Mouse (Mus musculus) limb, embryonic 14.5 days (tissue): ENCODE results near the gene Slk. TPM values are rescaled to one million over a fixed set of nuclear protein-coding genes. Genes with fewer than 3 reads are reported as not detected.

Experiments
- ATAC-seq: fragments of 200-750 bp; cut with Nextera tagmentation; 2 replicates; pipeline ENCODE4 v1.8.0; 2017; ENCODE audit warnings: low read depth, moderate number of reproducible peaks, moderate TSS enrichment; ENCODE audit not compliant: low FRiP score
- DNase-seq: peaks from one replicate; pipeline ENCODE4 v3.0.0-alpha.2; 2015; ENCODE audit warnings: low spot score
- H3K27ac ChIP-seq: fragments of 300-500 bp; sonication (generic); replicated peaks from 2 replicates; pipeline ENCODE4 v1.5.1; 2014; ENCODE audit warnings: low read depth, mild to moderate bottlenecking, low read length, moderate library complexity, mixed read lengths
- H3K27me3 ChIP-seq: fragments of 300-500 bp; sonication (generic); 2 replicates; pipeline ENCODE4 v1.6.1; 2014; ENCODE audit warnings: low read length, mixed read lengths; ENCODE audit not compliant: control insufficient read depth, insufficient read depth
- H3K36me3 ChIP-seq: fragments of 300-500 bp; sonication (generic); 2 replicates; pipeline ENCODE4 v1.6.1; 2014; ENCODE audit warnings: mild to moderate bottlenecking, low read length, moderate library complexity, mixed read lengths; ENCODE audit not compliant: control insufficient read depth, insufficient read depth
- H3K4me1 ChIP-seq: fragments of 300-500 bp; sonication (generic); 2 replicates; pipeline ENCODE4 v1.6.1; 2014; ENCODE audit warnings: antibody characterized with exemption, low read length, mixed read lengths; ENCODE audit not compliant: control insufficient read depth, insufficient read depth
- H3K4me2 ChIP-seq: fragments of 300-500 bp; sonication (generic); replicated peaks from 2 replicates; pipeline ENCODE4 v1.6.1; 2014; ENCODE audit warnings: low read depth, mild to moderate bottlenecking, low read length, moderate library complexity; ENCODE audit not compliant: severe bottlenecking
- H3K4me3 ChIP-seq: fragments of 300-500 bp; sonication (generic); replicated peaks from 2 replicates; pipeline ENCODE4 v1.5.1; 2014; ENCODE audit warnings: low read length
- H3K9ac ChIP-seq: fragments of 300-500 bp; sonication (generic); 2 replicates; pipeline ENCODE4 v1.6.1; 2014; ENCODE audit warnings: mild to moderate bottlenecking, low read depth, low read length, moderate library complexity; ENCODE audit not compliant: severe bottlenecking
- H3K9me3 ChIP-seq: fragments of 300-500 bp; sonication (generic); 2 replicates; pipeline ENCODE4 v1.6.1; 2016; ENCODE audit warnings: low read length; ENCODE audit not compliant: control insufficient read depth
- POLR2A ChIP-seq: fragments of 200-500 bp; IDR thresholded peaks from 2 replicates; pipeline ENCODE4 v1.8.0; 2012; ENCODE audit warnings: inconsistent platforms, mild to moderate bottlenecking, moderate library complexity, borderline replicate concordance; ENCODE audit not compliant: insufficient read depth, insufficient read length; ENCODE audit errors: extremely low read depth
- WGBS: fragments of 180-500 bp; shearing (Covaris S2); extraction: QIAGEN DNeasy Blood & Tissue Kit; methylation state at CpG from one replicate; pipeline ENCODE4 v1.1.7; 2014; 5-methylcytosine and 5-hydroxymethylcytosine counted together
- polyA plus RNA-seq, 2 experiments: library from polyadenylated mRNA; depleted of rRNA in 1 of 2; stranded (reverse) in 1 of 2; unstranded in 1 of 2; fragments of >200 nt; fragmentation: Nextera tagmentation in 1 of 2; extraction: Ambion mirVana in 1 of 2; gene quantifications; 2 replicates each; pipeline versions ENCODE4 v1.2.1 to v1.2.3; 2012 to 2014

The Slk gene
- polyA plus RNA-seq, 2 experiments: 19.2 to 40.0 TPM

- H3K9me3 ChIP-seq: no peaks in the 10 kb centered on the region
- DNase-seq: no peak
- TF ChIP-seq POLR2A: no peak
Observed at GRCm38 (mm10) chr19:47635380-47635779, 55.9 kb downstream of the Slk start.

GRCm38 (mm10) chr19:47643910-47644309 lies 64.4 kb downstream of the Slk start:
- Histone ChIP-seq H3K4me1 (no peaks in the 10 kb centered on the region), H3K9ac (no peak overlapping the region), H3K27me3 (no peaks in the 10 kb centered on the region), H3K4me3 (no peak overlapping the region), H3K9me3 (no peaks in the 10 kb centered on the region), H3K27ac (no peak overlapping the region), H3K4me2 (no peak overlapping the region), H3K36me3 (peaks cover 56% of the 10 kb centered on the region)
- TF ChIP-seq POLR2A: no peak
- DNase-seq (no peak), ATAC-seq (no peak)
- 76% methylated on average over 2 of the region's 2 CpGs for WGBS

More at GRCm38 (mm10) chr19:47635380-47635779, 55.9 kb downstream of the Slk start:
- no peak overlapping the region for H3K9ac ChIP-seq
- no peak overlapping the region for H3K4me3 ChIP-seq
- no peaks in the 10 kb centered on the region for H3K4me1 ChIP-seq
- no peak for ATAC-seq
- H3K27ac ChIP-seq: no peak overlapping the region
- no peaks in the 10 kb centered on the region for H3K27me3 ChIP-seq
- no peak overlapping the region for H3K4me2 ChIP-seq
- WGBS: 89% methylated on average over 4 of the region's 4 CpGs
- H3K36me3 ChIP-seq: peaks cover 39% of the 10 kb centered on the region

GRCm38 (mm10) chr19:47645583-47645982 lies 66.1 kb downstream of the Slk start:
- Histone ChIP-seq H3K9ac (no peak overlapping the region), H3K4me2 (no peak overlapping the region), H3K36me3 (peaks cover 40% of the 10 kb centered on the region), H3K9me3 (no peaks in the 10 kb centered on the region), H3K27ac (no peak overlapping the region), H3K27me3 (no peaks in the 10 kb centered on the region), H3K4me3 (no peak overlapping the region), H3K4me1 (no peaks in the 10 kb centered on the region)
- DNase-seq (no peak), ATAC-seq (no peak)
- WGBS: 91% methylated on average over 6 of the region's 6 CpGs
- no peak for TF ChIP-seq POLR2A

- Histone ChIP-seq H3K4me2 (no peak overlapping the region), H3K27ac (no peak overlapping the region), H3K36me3 (peaks cover 30% of the 10 kb centered on the region), H3K4me3 (no peak overlapping the region), H3K4me1 (no peaks in the 10 kb centered on the region), H3K27me3 (no peaks in the 10 kb centered on the region), H3K9ac (no peak overlapping the region), H3K9me3 (no peaks in the 10 kb centered on the region)
- WGBS: 87% methylated on average over 6 of the region's 6 CpGs
- no peak for TF ChIP-seq POLR2A
- ATAC-seq (no peak), DNase-seq (no peak)
Observed at GRCm38 (mm10) chr19:47646508-47647120, 67.1 kb downstream of the Slk start.

GRCm38 (mm10) chr19:47649071-47649470 lies 69.6 kb downstream of the Slk start:
- no peak overlapping the region for H3K27ac ChIP-seq
- H3K4me1 ChIP-seq: no peaks in the 10 kb centered on the region
- 97% methylated on average over 6 of the region's 6 CpGs for WGBS
- H3K27me3 ChIP-seq: no peaks in the 10 kb centered on the region
- ATAC-seq (no peak), DNase-seq (no peak)
- H3K4me2 ChIP-seq: no peak overlapping the region
- no peak overlapping the region for H3K9ac ChIP-seq
- no peaks in the 10 kb centered on the region for H3K9me3 ChIP-seq
- peaks cover 13% of the 10 kb centered on the region for H3K36me3 ChIP-seq
- TF ChIP-seq POLR2A: no peak
- H3K4me3 ChIP-seq: no peak overlapping the region
